Mouse (Mus musculus): ENCODE results near the gene Noc2l. TPM values are rescaled to one million over a fixed set of nuclear protein-coding genes. Genes with fewer than 3 reads are reported as not detected.
A peak's percentile ranks its signal among the peaks of the same experiment; 100 is the strongest.

Noc2l gene
- 48.6 and 50.9 TPM in 2 replicates for polyA plus RNA-seq (2015; fragmentation: Nextera tagmentation; extraction: Ambion mirVana)

DNA sequence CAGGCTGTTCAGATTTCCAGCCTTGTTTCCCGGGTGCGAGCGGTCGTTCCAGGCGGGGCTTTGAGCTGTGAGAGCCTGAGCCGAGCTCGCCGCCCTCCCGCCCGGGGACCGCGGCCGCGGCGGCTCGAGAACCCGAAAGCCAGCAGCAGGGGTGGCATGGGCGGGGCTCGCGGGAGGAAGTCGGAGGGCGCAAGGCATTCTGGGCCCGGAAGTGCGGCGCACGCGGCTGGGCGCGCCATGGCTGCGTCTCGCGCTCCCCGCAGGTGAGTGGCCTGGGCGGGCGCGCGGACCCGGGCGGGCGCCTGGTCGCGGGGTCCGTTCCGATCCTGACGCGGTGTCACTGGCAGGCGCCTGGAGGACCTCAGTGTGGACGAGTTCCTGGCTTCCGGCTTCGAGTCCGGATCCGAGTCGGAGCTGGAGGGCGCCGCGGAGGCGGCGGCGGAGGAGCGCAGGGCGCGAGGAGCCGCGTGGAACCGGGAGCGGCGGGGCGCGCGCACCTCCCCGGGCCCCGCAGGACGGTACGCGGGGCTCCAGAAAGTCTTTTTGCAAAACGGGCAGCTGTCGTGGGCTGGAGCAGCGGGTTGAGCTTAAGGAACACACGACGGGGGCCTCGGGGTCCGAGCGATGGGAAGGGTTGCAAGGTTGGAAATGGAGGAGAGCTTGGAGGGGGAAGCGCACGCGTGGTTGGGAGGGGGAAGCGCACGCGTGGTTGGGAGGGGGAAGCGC is at the start of gene Noc2l:
TSS of gene Noc2l (plus strand) at position 203 of the 726 bp plus-strand sequence.
- under 1% methylated on average over 87 of the region's 90 CpGs for WGBS
- Histone ChIP-seq H3K4me3 (ENCODE audit: low read depth, low read length) (peak within 1 kb of the TSS; percentile 84), H3K36me3 (ENCODE audit: control insufficient read depth, insufficient read depth, low read length) (peaks cover 41% of the 10 kb centered on the region), H3K9me3 (replicated peaks; ENCODE audit: control insufficient read depth, low read length, poor library complexity, severe bottlenecking) (no peaks in the 10 kb centered on the region), H3K9ac (ENCODE audit: low read depth, low read length) (peak within 1 kb of the TSS; percentile 81), H3K27me3 (ENCODE audit: control insufficient read depth, insufficient read depth, low read depth, low read length) (no peaks in the 10 kb centered on the region), H3K4me2 (ENCODE audit: low read length) (peak within 1 kb of the TSS; percentile 97), H3K4me1 (ENCODE audit: control insufficient read depth, insufficient read depth, low read length) (peaks cover 11% of the 10 kb centered on the region), H3K27ac (ENCODE audit: low read length) (peak within 1 kb of the TSS; percentile 92)
- peak; percentile 84 for ATAC-seq

DNA sequence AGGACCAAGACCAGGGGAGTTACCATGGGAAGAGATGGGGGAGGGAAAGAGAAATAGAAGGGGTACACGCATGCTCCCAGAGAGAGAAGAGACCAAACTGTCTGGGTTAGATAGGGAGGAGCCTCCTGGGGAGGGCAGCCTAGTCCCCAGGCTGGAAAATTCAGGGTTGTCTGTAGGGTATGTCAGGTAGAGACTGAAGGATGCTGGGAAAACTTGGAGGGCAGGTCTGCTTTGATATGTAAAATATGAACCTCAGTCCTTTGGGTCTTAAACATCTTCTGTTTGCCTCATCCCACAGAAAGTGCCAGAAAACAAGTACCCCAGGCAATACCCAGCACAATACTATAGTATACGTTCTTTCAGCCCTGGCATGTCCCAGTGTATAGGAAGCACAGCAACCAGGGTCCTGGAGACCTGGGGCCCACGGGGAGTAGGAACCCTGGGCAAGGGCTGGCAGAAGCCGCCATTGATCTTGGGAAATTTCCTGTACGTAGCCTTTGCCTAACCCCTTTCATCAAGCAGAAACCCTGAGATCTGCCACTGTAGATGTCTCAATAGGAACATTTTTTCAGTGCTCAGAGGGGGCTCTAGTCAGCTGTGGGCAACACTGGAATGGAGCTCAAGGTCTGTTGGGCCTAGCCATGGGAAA is 47.5 kb upstream of the Noc2l start:
- H3K27ac ChIP-seq (ENCODE audit: low read length) = peak overlapping the region; percentile 78
- H3K4me2 ChIP-seq (ENCODE audit: low read length) = peak overlapping the region; percentile 15; the same call in 1 of the 2 replicates
- no peak overlapping the region for H3K4me3 ChIP-seq (ENCODE audit: low read depth, low read length)
- H3K4me1 ChIP-seq (ENCODE audit: control insufficient read depth, insufficient read depth, low read length) = peaks cover 60% of the 10 kb centered on the region
- no peak for ATAC-seq
- H3K27me3 ChIP-seq (ENCODE audit: control insufficient read depth, insufficient read depth, low read depth, low read length) = no peaks in the 10 kb centered on the region
- H3K36me3 ChIP-seq (ENCODE audit: control insufficient read depth, insufficient read depth, low read length) = peaks cover 2% of the 10 kb centered on the region; the same call in 1 of the 2 replicates
- 25% methylated on average over 5 of the region's 5 CpGs for WGBS
- H3K9ac ChIP-seq (ENCODE audit: low read depth, low read length) = peak overlapping the region; percentile 31; the same call in 1 of the 2 replicates
- no peaks in the 10 kb centered on the region for H3K9me3 ChIP-seq (replicated peaks; ENCODE audit: control insufficient read depth, low read length, poor library complexity, severe bottlenecking)

DNA sequence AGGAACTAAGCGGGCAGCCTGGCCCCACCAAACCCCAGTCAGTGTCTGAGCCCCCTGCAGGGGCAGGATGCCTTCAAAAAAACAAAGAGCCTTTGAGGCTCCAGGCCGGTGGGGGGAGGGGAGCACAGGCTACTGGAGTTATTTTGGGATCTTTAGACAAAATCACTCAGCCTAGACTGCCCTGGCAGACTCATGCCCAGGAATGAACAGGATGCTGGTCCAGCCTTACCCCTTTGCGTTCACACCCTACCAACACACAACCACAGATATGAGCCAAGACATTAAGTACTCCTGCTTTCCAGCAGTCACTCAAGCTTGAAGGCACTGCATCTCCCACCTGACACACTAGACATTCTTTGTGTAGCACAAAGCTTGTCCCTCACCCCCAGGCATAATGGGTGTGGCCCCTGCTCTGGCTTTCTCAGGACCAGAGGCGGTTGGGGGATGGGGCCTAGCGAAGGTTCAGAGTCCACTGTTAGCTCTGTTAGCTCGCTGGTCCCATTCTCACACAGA is 46.9 kb upstream of the Noc2l start:
- Histone ChIP-seq H3K4me2 (ENCODE audit: low read length) (peak overlapping the region; percentile 15; the same call in 1 of the 2 replicates), H3K9me3 (replicated peaks; ENCODE audit: control insufficient read depth, low read length, poor library complexity, severe bottlenecking) (no peaks in the 10 kb centered on the region), H3K9ac (ENCODE audit: low read depth, low read length) (peak overlapping the region; percentile 39), H3K36me3 (ENCODE audit: control insufficient read depth, insufficient read depth, low read length) (peaks cover 7% of the 10 kb centered on the region; the same call in 1 of the 2 replicates), H3K27ac (ENCODE audit: low read length) (peak overlapping the region; percentile 78), H3K4me1 (ENCODE audit: control insufficient read depth, insufficient read depth, low read length) (peaks cover 54% of the 10 kb centered on the region), H3K4me3 (ENCODE audit: low read depth, low read length) (no peak overlapping the region), H3K27me3 (ENCODE audit: control insufficient read depth, insufficient read depth, low read depth, low read length) (no peaks in the 10 kb centered on the region)
- WGBS = 10% methylated on average over 6 of the region's 6 CpGs
- no peak for ATAC-seq

DNA sequence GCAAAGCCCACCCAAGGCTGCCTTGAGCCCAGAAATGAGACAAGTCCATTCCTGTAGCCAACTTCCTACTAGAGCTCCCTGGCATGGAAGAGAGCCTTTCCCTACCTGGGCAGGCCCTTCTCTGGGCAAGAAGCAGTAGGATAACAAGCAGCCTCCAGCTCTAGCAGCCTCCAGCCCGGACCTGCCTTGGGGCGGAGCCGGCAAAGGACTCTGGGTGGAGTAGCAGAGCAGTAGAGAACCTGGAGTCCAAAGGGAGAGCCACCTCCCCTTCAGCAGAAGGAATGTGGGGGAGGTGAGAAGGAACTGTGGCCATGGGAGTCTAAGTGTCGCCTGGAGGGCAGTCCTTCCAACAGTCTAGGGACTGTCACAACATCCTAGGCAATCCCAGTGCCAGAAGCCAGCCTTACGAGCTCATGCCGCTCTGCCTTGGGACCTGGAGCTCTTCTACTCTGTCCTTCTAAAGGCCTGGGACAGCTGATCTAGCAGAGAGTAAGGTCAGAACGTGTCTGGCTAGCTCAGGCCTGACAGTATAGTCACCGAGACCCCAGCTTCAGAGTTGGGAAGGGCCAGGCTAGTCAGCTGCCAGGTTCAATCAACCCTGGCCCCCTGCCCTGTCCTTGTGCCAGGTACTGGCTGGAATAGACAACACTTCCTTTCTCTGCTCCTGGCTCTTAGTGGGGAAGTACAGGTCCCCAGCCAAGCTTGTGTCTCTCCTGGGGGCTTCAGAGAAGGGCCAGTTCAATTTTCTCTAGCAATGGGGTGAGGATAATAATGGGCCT is 43.2 kb upstream of the Noc2l start:
- peak overlapping the region; percentile 8 for H3K27ac ChIP-seq (ENCODE audit: low read length)
- H3K27me3 ChIP-seq (ENCODE audit: control insufficient read depth, insufficient read depth, low read depth, low read length) = no peaks in the 10 kb centered on the region
- H3K4me1 ChIP-seq (ENCODE audit: control insufficient read depth, insufficient read depth, low read length) = peaks cover 46% of the 10 kb centered on the region
- no peak overlapping the region for H3K4me3 ChIP-seq (ENCODE audit: low read depth, low read length)
- H3K4me2 ChIP-seq (ENCODE audit: low read length) = peak overlapping the region; percentile 10; the same call in 1 of the 2 replicates
- H3K9ac ChIP-seq (ENCODE audit: low read depth, low read length) = no peak overlapping the region
- 60% methylated on average over 8 of the region's 8 CpGs for WGBS
- H3K9me3 ChIP-seq (replicated peaks; ENCODE audit: control insufficient read depth, low read length, poor library complexity, severe bottlenecking) = no peaks in the 10 kb centered on the region
- ATAC-seq = no peak
- peaks cover 7% of the 10 kb centered on the region; the same call in 1 of the 2 replicates for H3K36me3 ChIP-seq (ENCODE audit: control insufficient read depth, insufficient read depth, low read length)

DNA sequence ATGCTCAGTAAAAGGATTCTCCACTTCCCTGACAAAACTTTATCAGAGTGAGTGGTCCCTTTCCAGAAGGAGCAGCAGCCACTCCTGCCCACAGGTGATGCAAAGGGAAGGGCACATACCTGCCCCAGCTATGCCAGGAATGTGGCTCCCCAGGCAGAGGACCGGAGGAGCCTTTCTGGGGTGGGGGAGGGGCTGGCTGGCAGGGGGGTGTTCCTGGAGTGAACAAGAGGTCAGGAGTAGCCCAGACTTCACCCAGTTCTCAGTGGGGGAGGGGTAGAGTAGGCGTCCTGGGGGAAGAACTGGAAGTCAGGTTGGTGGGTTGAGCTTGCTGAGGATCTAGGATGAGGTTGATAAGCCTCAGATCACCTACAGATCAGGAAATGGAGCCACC is 42.6 kb upstream of the Noc2l start:
- no peak overlapping the region for H3K4me2 ChIP-seq (ENCODE audit: low read length)
- 31% methylated on average over 2 of the region's 2 CpGs for WGBS
- H3K9ac ChIP-seq (ENCODE audit: low read depth, low read length) = no peak overlapping the region; the same call in 1 of the 2 replicates
- no peak overlapping the region for H3K4me3 ChIP-seq (ENCODE audit: low read depth, low read length)
- no peak for ATAC-seq
- H3K27ac ChIP-seq (ENCODE audit: low read length) = no peak overlapping the region
- H3K4me1 ChIP-seq (ENCODE audit: control insufficient read depth, insufficient read depth, low read length) = peaks cover 44% of the 10 kb centered on the region
- no peaks in the 10 kb centered on the region for H3K9me3 ChIP-seq (replicated peaks; ENCODE audit: control insufficient read depth, low read length, poor library complexity, severe bottlenecking)
- peaks cover 7% of the 10 kb centered on the region; the same call in 1 of the 2 replicates for H3K36me3 ChIP-seq (ENCODE audit: control insufficient read depth, insufficient read depth, low read length)
- H3K27me3 ChIP-seq (ENCODE audit: control insufficient read depth, insufficient read depth, low read depth, low read length) = no peaks in the 10 kb centered on the region

DNA sequence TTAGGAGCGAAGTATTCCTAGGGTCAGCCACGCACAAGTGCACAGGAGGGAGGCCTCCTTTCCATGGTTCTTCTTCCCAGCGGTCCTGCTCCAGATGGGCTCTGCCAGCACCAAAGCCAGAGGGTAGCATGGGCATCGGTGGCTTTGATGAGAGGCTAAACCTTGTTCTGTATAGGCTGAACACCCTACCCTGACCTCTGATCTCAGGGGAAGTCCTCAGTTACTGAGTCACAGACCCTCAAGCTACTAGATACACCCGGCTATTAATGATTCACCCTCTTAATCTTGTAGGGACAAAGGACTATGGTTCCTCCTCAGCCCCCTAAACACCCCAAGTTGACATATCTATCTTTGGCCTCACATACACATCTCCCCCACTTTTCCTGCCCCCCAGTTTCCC is 41.9 kb upstream of the Noc2l start:
- peaks cover 37% of the 10 kb centered on the region for H3K4me1 ChIP-seq (ENCODE audit: control insufficient read depth, insufficient read depth, low read length)
- H3K9ac ChIP-seq (ENCODE audit: low read depth, low read length) = no peak overlapping the region; the same call in 1 of the 2 replicates
- no peaks in the 10 kb centered on the region for H3K9me3 ChIP-seq (replicated peaks; ENCODE audit: control insufficient read depth, low read length, poor library complexity, severe bottlenecking)
- 72% methylated on average over 5 of the region's 5 CpGs for WGBS
- H3K27me3 ChIP-seq (ENCODE audit: control insufficient read depth, insufficient read depth, low read depth, low read length) = no peaks in the 10 kb centered on the region
- peaks cover 7% of the 10 kb centered on the region; the same call in 1 of the 2 replicates for H3K36me3 ChIP-seq (ENCODE audit: control insufficient read depth, insufficient read depth, low read length)
- H3K4me2 ChIP-seq (ENCODE audit: low read length) = no peak overlapping the region
- no peak overlapping the region for H3K4me3 ChIP-seq (ENCODE audit: low read depth, low read length)
- no peak for ATAC-seq
- no peak overlapping the region for H3K27ac ChIP-seq (ENCODE audit: low read length)

DNA sequence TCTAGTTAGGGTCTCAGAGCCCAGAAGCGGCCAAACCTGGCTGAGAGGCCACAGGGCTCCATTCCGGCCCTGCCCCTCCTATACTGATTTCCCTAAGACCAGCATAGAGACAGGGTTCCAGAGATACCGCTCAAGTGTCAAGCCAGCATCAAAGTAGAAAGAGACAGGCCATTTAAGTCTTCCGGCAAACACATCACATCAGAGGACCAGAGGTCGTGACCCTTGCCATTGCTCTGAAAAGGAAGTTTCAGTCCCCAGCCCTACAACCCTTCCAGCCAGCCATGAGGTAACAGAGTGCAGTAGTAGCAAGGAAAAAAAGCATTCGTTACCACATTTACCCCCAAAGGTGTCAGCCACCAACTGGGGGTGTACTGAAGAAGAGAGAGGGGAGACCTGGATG is 41.5 kb upstream of the Noc2l start:
- Histone ChIP-seq H3K4me1 (ENCODE audit: control insufficient read depth, insufficient read depth, low read length) (peaks cover 32% of the 10 kb centered on the region), H3K4me2 (ENCODE audit: low read length) (no peak overlapping the region; the same call in 1 of the 2 replicates), H3K36me3 (ENCODE audit: control insufficient read depth, insufficient read depth, low read length) (peaks cover 7% of the 10 kb centered on the region; the same call in 1 of the 2 replicates), H3K27ac (ENCODE audit: low read length) (no peak overlapping the region), H3K9me3 (replicated peaks; ENCODE audit: control insufficient read depth, low read length, poor library complexity, severe bottlenecking) (no peaks in the 10 kb centered on the region), H3K9ac (ENCODE audit: low read depth, low read length) (no peak overlapping the region), H3K27me3 (ENCODE audit: control insufficient read depth, insufficient read depth, low read depth, low read length) (no peaks in the 10 kb centered on the region), H3K4me3 (ENCODE audit: low read depth, low read length) (no peak overlapping the region)
- 31% methylated on average over 6 of the region's 6 CpGs for WGBS
- no peak for ATAC-seq

DNA sequence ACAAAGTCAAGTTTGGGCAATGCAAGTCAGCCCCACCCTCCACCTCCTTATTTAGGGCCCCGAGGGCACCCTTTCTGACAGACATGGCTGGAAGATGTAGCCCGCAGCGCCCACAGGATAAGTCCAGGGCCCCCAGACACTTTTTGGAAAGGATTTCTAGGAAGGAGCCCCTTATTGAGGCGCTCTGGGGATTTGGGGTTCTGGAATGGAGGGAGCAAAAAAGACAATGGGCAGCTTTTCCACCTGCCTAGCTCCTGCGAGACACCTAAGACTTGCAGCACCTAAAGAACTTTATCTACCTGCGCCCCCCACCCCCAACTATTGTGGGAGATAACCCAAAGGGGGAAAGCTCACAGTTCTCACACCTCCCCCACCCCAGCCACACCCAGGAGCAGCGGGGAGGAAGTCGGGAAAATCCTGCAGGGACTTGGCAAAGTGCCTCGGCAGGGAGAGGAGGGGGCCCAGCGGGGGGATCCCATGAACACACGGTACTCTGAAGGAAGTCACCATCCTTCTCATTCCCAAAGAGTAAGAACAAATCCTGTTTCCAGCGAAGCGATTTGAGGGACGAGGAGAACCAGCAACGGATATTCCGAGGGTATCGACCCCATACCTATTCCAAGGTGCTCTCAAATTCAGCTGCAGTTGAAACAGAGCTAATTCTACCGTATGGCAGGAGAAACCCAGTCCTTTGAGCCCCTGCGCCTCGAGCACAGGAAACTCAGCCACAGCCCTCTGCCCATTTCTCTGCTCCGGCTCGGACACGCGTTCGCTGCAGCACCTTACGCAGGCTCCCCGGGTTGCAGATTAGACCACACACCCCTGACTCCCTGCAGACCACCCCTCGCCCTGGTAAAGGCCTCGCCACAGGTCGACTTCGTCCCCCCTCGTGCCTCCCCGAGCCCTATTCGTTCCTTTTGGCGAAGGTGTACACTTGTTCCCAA is 39.6 kb upstream of the Noc2l start:
- peak overlapping the region; percentile 83 for H3K4me3 ChIP-seq (ENCODE audit: low read depth, low read length)
- H3K9ac ChIP-seq (ENCODE audit: low read depth, low read length) = peak overlapping the region; percentile 88
- no peak for ATAC-seq
- no peaks in the 10 kb centered on the region for H3K27me3 ChIP-seq (ENCODE audit: control insufficient read depth, insufficient read depth, low read depth, low read length)
- peaks cover 7% of the 10 kb centered on the region; the same call in 1 of the 2 replicates for H3K36me3 ChIP-seq (ENCODE audit: control insufficient read depth, insufficient read depth, low read length)
- H3K4me2 ChIP-seq (ENCODE audit: low read length) = peak overlapping the region; percentile 77
- H3K4me1 ChIP-seq (ENCODE audit: control insufficient read depth, insufficient read depth, low read length) = peaks cover 26% of the 10 kb centered on the region
- peak overlapping the region; percentile 80 for H3K27ac ChIP-seq (ENCODE audit: low read length)
- no peaks in the 10 kb centered on the region for H3K9me3 ChIP-seq (replicated peaks; ENCODE audit: control insufficient read depth, low read length, poor library complexity, severe bottlenecking)
- 3% methylated on average over 35 of the region's 35 CpGs for WGBS

Data from midbrain, embryonic 16.5 days (tissue).